Mouse (Mus musculus) MEL (cell line): Measurements from ENCODE around the gene Smim15. TPM values are rescaled to one million over a fixed set of nuclear protein-coding genes. Genes with fewer than 3 reads are reported as not detected.

Experiments
- DNase-seq: peaks from one replicate; pipeline ENCODE4 v3.0.0; 2011; ENCODE audit warnings: low read depth, low spot score
- H3K27ac ChIP-seq: 2 replicates; pipeline ENCODE4 v1.5.1; 2012; ENCODE audit warnings: low read depth, mild to moderate bottlenecking, control low read depth, low read length, moderate library complexity; ENCODE audit not compliant: control insufficient read depth
- H3K27me3 ChIP-seq, 2 experiments: fragments of 150-350 bp in 1 of 2; sonication (generic) in 1 of 2; 2 replicates each; pipeline ENCODE4 v1.6.1; 2012; ENCODE audit warnings: low read length in 2 of 2, mild to moderate bottlenecking in 2 of 2, improper control_type of control experiment in 1 of 2, moderate library complexity in 1 of 2; ENCODE audit not compliant: insufficient read depth in 2 of 2, control insufficient read depth in 1 of 2
- H3K36me3 ChIP-seq, 2 experiments: 2 replicates each; pipeline ENCODE4 v1.6.1; 2012 to 2014; ENCODE audit warnings: low read length in 2 of 2, improper control_type of control experiment in 1 of 2, inconsistent platforms in 1 of 2, mild to moderate bottlenecking in 1 of 2; ENCODE audit not compliant: insufficient read depth in 2 of 2, control insufficient read depth in 1 of 2
- H3K4me1 ChIP-seq, 2 experiments: fragments of 150-350 bp in 1 of 2; sonication (generic) in 1 of 2; 2 replicates each; pipeline ENCODE4 v1.6.1; 2012; ENCODE audit warnings: low read length in 2 of 2, improper control_type of control experiment in 1 of 2, mild to moderate bottlenecking in 1 of 2; ENCODE audit not compliant: insufficient read depth in 2 of 2, control insufficient read depth in 1 of 2
- H3K4me3 ChIP-seq, 2 experiments: fragments of 150-350 bp in 1 of 2; sonication (generic) in 1 of 2; 2 replicates each; pipeline ENCODE4 v1.5.1; 2012; ENCODE audit warnings: low read depth in 2 of 2, low read length in 2 of 2, mild to moderate bottlenecking in 2 of 2, moderate library complexity in 2 of 2, control low read depth in 1 of 2, improper control_type of control experiment in 1 of 2; ENCODE audit not compliant: control insufficient read depth in 1 of 2, insufficient read depth in 1 of 2
- H3K79me2 ChIP-seq: 2 replicates; pipeline ENCODE4 v1.6.1; 2012; ENCODE audit warnings: mild to moderate bottlenecking, low read length, moderate library complexity; ENCODE audit not compliant: control insufficient read depth, poor library complexity, insufficient read depth
- H3K9ac ChIP-seq: 2 replicates; pipeline ENCODE4 v1.6.1; 2012; ENCODE audit warnings: low read depth, mild to moderate bottlenecking, control low read depth, low read length, moderate library complexity; ENCODE audit not compliant: control insufficient read depth, poor library complexity, severe bottlenecking
- H3K9me3 ChIP-seq: fragments of 150-350 bp; sonication (generic); replicated peaks from 2 replicates; pipeline ENCODE4 v1.6.1; 2012; ENCODE audit warnings: mild to moderate bottlenecking, low read length, improper control_type of control experiment, moderate library complexity; ENCODE audit not compliant: insufficient read depth
- BHLHE40 ChIP-seq: IDR thresholded peaks from 2 replicates; pipeline ENCODE4 v1.6.1; 2012; ENCODE audit warnings: low read depth, mild to moderate bottlenecking, inconsistent platforms, low read length, improper control_type of control experiment, borderline replicate concordance
- CHD1 ChIP-seq: IDR thresholded peaks from 2 replicates; pipeline ENCODE4 v1.6.1; 2012; ENCODE audit warnings: low read depth, mild to moderate bottlenecking, inconsistent platforms, low read length, improper control_type of control experiment
- CHD2 ChIP-seq: IDR thresholded peaks from 2 replicates; pipeline ENCODE4 v1.6.1; 2011; ENCODE audit warnings: low read length, improper control_type of control experiment
- E2F4 ChIP-seq: IDR thresholded peaks from 2 replicates; pipeline ENCODE4 v1.6.1; 2011; ENCODE audit warnings: low read depth, low read length, improper control_type of control experiment, borderline replicate concordance
- ELF1 ChIP-seq: IDR thresholded peaks from 2 replicates; pipeline ENCODE4 v1.6.1; 2014; ENCODE audit warnings: low read depth, mild to moderate bottlenecking, inconsistent platforms, low read length, improper control_type of control experiment, moderate library complexity
- EP300 ChIP-seq, 2 experiments: IDR thresholded peaks; 2 replicates each; pipeline ENCODE4 v1.6.1; 2011; ENCODE audit warnings: improper control_type of control experiment in 2 of 2, low read length in 2 of 2, low read depth in 1 of 2, mild to moderate bottlenecking in 1 of 2
- ETS1 ChIP-seq: IDR thresholded peaks from 2 replicates; pipeline ENCODE4 v1.6.1; 2012; ENCODE audit warnings: low read depth, mild to moderate bottlenecking, inconsistent platforms, low read length, improper control_type of control experiment, moderate library complexity
- GABPA ChIP-seq: IDR thresholded peaks from 2 replicates; pipeline ENCODE4 v1.6.1; 2012; ENCODE audit warnings: low read depth, mild to moderate bottlenecking, inconsistent platforms, low read length, improper control_type of control experiment, moderate library complexity
- KAT2A ChIP-seq: conservative IDR thresholded peaks from 2 replicates; pipeline ENCODE4 v1.6.1; 2012; ENCODE audit warnings: low read depth, low read length, improper control_type of control experiment, inconsistent platforms
- MAX ChIP-seq: IDR thresholded peaks from 2 replicates; pipeline ENCODE4 v1.6.1; 2011; ENCODE audit warnings: low read length, improper control_type of control experiment
- MEF2A ChIP-seq: IDR thresholded peaks from 2 replicates; pipeline ENCODE4 v1.6.1; 2014; ENCODE audit warnings: low read depth, mild to moderate bottlenecking, inconsistent platforms, low read length, improper control_type of control experiment; ENCODE audit not compliant: poor library complexity, insufficient replicate concordance, severe bottlenecking; ENCODE audit errors: extremely low read depth
- MYC ChIP-seq: IDR thresholded peaks from 2 replicates; pipeline ENCODE4 v1.6.1; 2011; ENCODE audit warnings: low read depth, mild to moderate bottlenecking, low read length, improper control_type of control experiment, moderate library complexity
- NELFE ChIP-seq: IDR thresholded peaks from 2 replicates; pipeline ENCODE4 v1.6.1; 2011; ENCODE audit warnings: low read depth, low read length, improper control_type of control experiment
- NRF1 ChIP-seq: IDR thresholded peaks from 2 replicates; pipeline ENCODE4 v1.6.1; 2014; ENCODE audit warnings: low read depth, mild to moderate bottlenecking, inconsistent platforms, low read length, improper control_type of control experiment, moderate library complexity; ENCODE audit not compliant: poor library complexity, insufficient read depth, severe bottlenecking
- POLR2AphosphoS5 ChIP-seq: IDR thresholded peaks from 2 replicates; pipeline ENCODE4 v1.6.1; 2012; ENCODE audit warnings: low read depth, borderline replicate concordance, mild to moderate bottlenecking, inconsistent platforms, low read length, moderate library complexity, mixed read lengths
- RCOR1 ChIP-seq: IDR thresholded peaks from 2 replicates; pipeline ENCODE4 v1.6.1; 2012; ENCODE audit warnings: low read depth, mild to moderate bottlenecking, inconsistent platforms, low read length, improper control_type of control experiment
- SMC3 ChIP-seq: IDR thresholded peaks from 2 replicates; pipeline ENCODE4 v1.6.1; 2011; ENCODE audit warnings: low read depth, low read length, improper control_type of control experiment
- TAL1 ChIP-seq: IDR thresholded peaks from 2 replicates; pipeline ENCODE4 v1.6.1; 2012; ENCODE audit warnings: mild to moderate bottlenecking, inconsistent platforms, low read length, moderate library complexity, mixed read lengths
- TCF12 ChIP-seq: IDR thresholded peaks from 2 replicates; pipeline ENCODE4 v1.6.1; 2014; ENCODE audit warnings: low read depth, mild to moderate bottlenecking, inconsistent platforms, low read length, improper control_type of control experiment, moderate library complexity
- USF1 ChIP-seq: IDR thresholded peaks from 2 replicates; pipeline ENCODE4 v1.6.1; 2014; ENCODE audit warnings: low read depth, mild to moderate bottlenecking, inconsistent platforms, low read length, improper control_type of control experiment, moderate library complexity
- USF2 ChIP-seq, 2 experiments: IDR thresholded peaks; 2 replicates each; pipeline ENCODE4 v1.6.1; 2011 to 2012; ENCODE audit warnings: improper control_type of control experiment in 2 of 2, low read length in 2 of 2, borderline replicate concordance in 1 of 2, inconsistent platforms in 1 of 2, low read depth in 1 of 2, mild to moderate bottlenecking in 1 of 2; ENCODE audit not compliant: insufficient read depth in 1 of 2
- ZMIZ1 ChIP-seq: IDR thresholded peaks from 2 replicates; pipeline ENCODE4 v1.6.1; 2012; ENCODE audit warnings: low read depth, mild to moderate bottlenecking, inconsistent platforms, low read length, improper control_type of control experiment, moderate library complexity
- ZNF384 ChIP-seq: IDR thresholded peaks from 2 replicates; pipeline ENCODE4 v1.6.1; 2012; ENCODE audit warnings: low read depth, mild to moderate bottlenecking, inconsistent platforms, low read length, improper control_type of control experiment
- polyA plus RNA-seq, 2 experiments: library from polyadenylated mRNA; stranded (reverse) in 1 of 2; unstranded in 1 of 2; fragments of >175 nt in 1 of 2; fragments of >200 nt in 1 of 2; gene quantifications; 2 replicates each; pipeline versions ENCODE4 v1.2.1 to v1.2.4; 2012; ENCODE audit warnings: low replicate concordance in 2 of 2, low read depth in 1 of 2; ENCODE audit not compliant: insufficient read length in 2 of 2, insufficient read depth in 1 of 2, missing spikeins in 1 of 2
- total RNA-seq: library from RNA; depleted of rRNA; stranded (reverse); fragments of 300-350 nt; gene quantifications from 2 replicates; pipeline ENCODE4 v1.2.3, GENCODE M21; 2012

Smim15 gene
- total and polyA plus RNA-seq, 3 experiments: 73.4 to 122 TPM; not detected in 1

- Histone ChIP-seq H3K27me3 (no peaks in the 10 kb centered on the region), H3K4me1 (no peaks in the 10 kb centered on the region), H3K9me3 (no peaks in the 10 kb centered on the region), H3K4me3 (no peak overlapping the region), H3K9ac (no peak overlapping the region), H3K36me3 (no peaks in the 10 kb centered on the region; a peak in 1 of 4 replicates), H3K79me2 (no peaks in the 10 kb centered on the region), H3K27ac (no peak overlapping the region)
- no peak for TF ChIP-seq ELF1
- no peak for TF ChIP-seq BHLHE40
- no peak for TF ChIP-seq POLR2AphosphoS5
- TF ChIP-seq ETS1: no peak
- TF ChIP-seq RCOR1: no peak
- TF ChIP-seq TCF12: no peak
- no peak for TF ChIP-seq KAT2A
- no peak for TF ChIP-seq GABPA
- TF ChIP-seq SMC3: no peak
- TF ChIP-seq MYC: no peak
- TF ChIP-seq USF2 (IDR thresholded peaks at IDR 0.05; ENCODE audit: borderline replicate concordance in 1 of 2, insufficient read depth in 1 of 2, low read depth in 1 of 2, low read length in 2 of 2): no peak
- TF ChIP-seq CHD2: no peak
- TF ChIP-seq ZNF384: no peak
- no peak for TF ChIP-seq ZMIZ1
- TF ChIP-seq EP300 (IDR thresholded peaks at IDR 0.05; ENCODE audit: low read depth in 1 of 2, low read length in 2 of 2): no peak
- TF ChIP-seq NELFE: no peak
- no peak for DNase-seq
These were observed 50.4 kb downstream of the Smim15 start for GRCm38 (mm10) chr13:108094681-108095080.

DNA sequence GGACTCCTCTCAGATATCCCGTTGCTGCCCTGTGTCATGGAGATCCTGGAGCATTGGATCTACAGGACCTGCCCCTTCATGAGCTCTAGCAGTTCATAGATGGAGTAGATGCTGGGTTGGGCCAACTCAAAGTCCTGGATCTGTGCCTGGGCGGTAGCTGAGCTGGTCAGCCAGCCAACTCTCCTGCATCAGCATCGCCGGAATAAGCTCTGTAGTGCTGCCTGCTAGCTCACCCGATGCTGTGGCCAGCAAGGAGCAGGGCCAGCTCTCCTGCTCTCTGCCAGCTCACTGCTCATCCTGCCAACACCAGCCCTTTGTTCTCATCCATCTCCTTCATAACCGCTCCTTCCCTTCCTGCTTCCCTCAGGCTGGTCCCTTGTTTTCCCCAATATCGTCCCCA is 51.4 kb downstream of the Smim15 start:
- Histone ChIP-seq H3K27ac (no peak overlapping the region), H3K27me3 (no peaks in the 10 kb centered on the region), H3K9me3 (no peaks in the 10 kb centered on the region), H3K4me1 (no peaks in the 10 kb centered on the region), H3K79me2 (no peaks in the 10 kb centered on the region), H3K36me3 (no peaks in the 10 kb centered on the region; a peak in 1 of 4 replicates), H3K9ac (no peak overlapping the region), H3K4me3 (no peak overlapping the region)
- no peak for TF ChIP-seq TAL1
- TF ChIP-seq NELFE: no peak
- no peak for TF ChIP-seq EP300 (IDR thresholded peaks at IDR 0.05; ENCODE audit: low read depth in 1 of 2, low read length in 2 of 2)
- no peak for TF ChIP-seq MAX
- no peak for TF ChIP-seq POLR2AphosphoS5
- no peak for TF ChIP-seq NRF1
- no peak for TF ChIP-seq CHD1
- no peak for TF ChIP-seq MEF2A
- no peak for TF ChIP-seq USF1
- no peak for TF ChIP-seq ZNF384
- TF ChIP-seq SMC3: no peak
- no peak for TF ChIP-seq ZMIZ1
- TF ChIP-seq USF2 (IDR thresholded peaks at IDR 0.05; ENCODE audit: borderline replicate concordance in 1 of 2, insufficient read depth in 1 of 2, low read depth in 1 of 2, low read length in 2 of 2): no peak
- TF ChIP-seq E2F4: no peak
- no peak for DNase-seq
